Mouse (Mus musculus) thymus, postnatal 10 days (tissue): Measurements from ENCODE around the gene 1810013L24Rik.
"Not testable (repeated sequence)": the region's sequence is repeated elsewhere in the genome, so short reads cannot be mapped to it uniquely, and the experiment has no call there.

Experiments
- DNase-seq, 2 experiments: peaks; one replicate each; pipeline ENCODE4 v3.0.0; 2021; ENCODE audit warnings: low spot score in 2 of 2

The 1810013L24Rik gene

GRCm38 (mm10) chr16:8836876-8837275 lies 7.0 kb downstream of the 1810013L24Rik start:
- DNase-seq = no peak

DNA sequence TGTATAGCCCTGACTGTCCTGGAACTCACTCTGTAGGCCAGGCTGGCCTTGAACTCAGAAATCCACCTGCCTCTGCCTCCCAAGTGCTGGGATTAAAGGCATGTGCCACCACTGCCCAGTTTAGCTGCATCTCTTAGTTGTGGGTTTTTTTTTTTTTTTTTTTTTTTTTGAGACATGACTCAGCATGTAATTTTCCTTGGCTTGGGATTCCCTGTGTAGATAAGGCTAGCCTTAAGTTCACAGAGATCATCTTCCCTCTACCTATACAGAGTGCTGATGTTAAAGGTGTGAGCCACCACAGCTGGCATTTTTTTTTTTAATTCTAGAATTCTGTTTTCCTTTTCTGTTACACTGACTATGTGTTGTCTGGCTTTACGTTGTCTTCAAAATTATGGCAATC lies 7.7 kb downstream of the 1810013L24Rik start:
- no peak for DNase-seq

DNA sequence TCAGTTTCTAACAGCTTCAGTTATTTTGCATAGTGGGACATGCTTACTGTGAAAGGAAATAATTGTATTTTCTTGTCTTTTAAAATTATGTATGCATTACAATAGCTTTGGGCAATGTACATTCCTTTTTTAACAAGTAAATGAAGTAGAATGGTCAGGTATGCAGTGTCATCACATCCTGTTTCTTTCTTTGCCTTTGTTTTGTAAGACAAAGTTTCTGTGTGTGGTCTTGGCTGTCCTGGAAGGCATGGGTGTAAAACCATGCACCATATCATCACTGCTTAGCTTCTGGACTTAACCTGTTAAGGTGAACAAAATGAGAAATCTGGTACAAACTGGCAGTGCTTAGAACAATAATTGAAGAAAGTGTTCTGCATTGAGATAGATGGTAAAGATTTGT lies 9.0 kb downstream of the 1810013L24Rik start:
- DNase-seq = no peak

- DNase-seq = no peak
Observed at GRCm38 (mm10) chr16:8840557-8840956, 10.7 kb downstream of the 1810013L24Rik start.

DNA sequence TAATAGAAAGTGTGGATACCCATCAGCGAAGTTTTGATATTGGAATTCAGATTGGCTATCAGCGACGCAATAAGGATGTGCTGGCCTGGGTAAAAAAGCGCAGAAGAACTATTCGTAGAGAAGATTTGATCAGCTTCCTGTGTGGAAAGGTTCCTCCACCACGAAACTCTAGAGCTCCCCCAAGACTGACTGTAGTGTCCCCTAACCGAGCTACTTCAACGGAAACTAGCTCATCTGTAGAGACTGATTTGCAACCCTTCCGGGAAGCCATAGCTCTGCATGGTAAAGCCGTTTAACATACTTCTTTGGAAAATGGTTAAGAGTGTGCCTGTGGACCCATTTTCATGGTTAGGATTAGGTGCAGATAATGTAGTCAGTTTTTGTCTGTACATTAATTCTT lies 13.1 kb downstream of the 1810013L24Rik start:
- no peak for DNase-seq

- DNase-seq = no peak
Observed at GRCm38 (mm10) chr16:8843580-8844175, 13.8 kb downstream of the 1810013L24Rik start.

DNA sequence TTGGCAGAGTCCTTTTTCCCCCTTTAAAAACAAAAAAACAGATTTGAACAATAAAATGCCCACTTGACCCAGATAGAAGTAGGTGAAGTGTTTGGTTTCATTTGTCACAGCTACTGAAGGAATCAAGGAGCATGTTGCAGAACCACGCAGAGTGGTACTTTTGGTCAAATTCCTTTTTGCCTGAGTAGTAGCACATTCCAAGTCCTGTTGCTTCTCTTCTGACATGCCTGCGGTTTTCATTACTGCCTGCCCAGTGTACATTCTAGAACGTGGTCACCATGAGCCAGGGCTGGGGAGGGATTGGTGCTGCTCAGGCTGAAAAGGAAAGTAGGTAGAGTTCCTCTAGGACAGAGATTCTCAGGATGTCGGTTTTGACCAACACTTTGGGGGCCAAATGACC lies 16.1 kb downstream of the 1810013L24Rik start:
- DNase-seq = no peak

- DNase-seq = no peak
Observed at GRCm38 (mm10) chr16:8848309-8849068, 18.6 kb downstream of the 1810013L24Rik start.

DNA sequence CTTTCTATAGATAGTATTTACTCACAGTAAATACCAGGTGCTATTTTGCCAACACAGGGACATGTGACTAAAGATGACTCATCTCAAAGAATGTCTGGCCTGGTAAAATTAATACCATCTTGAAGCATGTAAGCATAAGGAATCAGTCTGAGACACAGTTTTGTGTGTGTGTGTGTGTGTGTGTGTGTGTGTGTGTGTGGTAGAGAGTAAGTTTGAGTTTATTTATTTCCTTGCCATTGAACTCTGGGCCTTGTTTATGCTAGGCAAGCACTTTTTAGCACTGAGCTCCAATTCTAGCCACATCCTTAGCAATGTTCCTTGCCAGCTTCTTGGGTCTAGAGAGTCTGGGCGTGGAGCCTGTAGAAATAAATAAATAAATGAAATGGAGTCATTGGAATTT lies 20.0 kb downstream of the 1810013L24Rik start:
- DNase-seq = no peak

DNA sequence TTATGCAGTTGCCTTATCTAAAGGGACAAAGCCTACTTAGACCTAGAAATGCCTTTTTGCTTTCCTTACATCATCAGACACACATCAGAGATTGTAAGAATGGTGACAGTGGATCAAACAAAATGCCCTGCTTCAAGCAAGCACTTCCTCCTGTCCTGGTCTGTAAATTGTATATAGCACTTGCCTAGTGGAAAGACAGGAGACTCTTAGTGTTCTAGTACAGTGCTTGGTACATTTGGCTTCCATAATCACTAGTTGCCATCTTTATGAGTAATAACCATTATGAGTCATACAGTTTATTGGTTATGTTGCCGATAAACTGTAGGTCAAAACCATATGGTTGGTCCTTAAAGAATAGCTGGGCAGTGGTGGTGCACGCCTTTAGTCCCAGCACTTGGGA lies 25.2 kb downstream of the 1810013L24Rik start:
- DNase-seq = no peak

DNA sequence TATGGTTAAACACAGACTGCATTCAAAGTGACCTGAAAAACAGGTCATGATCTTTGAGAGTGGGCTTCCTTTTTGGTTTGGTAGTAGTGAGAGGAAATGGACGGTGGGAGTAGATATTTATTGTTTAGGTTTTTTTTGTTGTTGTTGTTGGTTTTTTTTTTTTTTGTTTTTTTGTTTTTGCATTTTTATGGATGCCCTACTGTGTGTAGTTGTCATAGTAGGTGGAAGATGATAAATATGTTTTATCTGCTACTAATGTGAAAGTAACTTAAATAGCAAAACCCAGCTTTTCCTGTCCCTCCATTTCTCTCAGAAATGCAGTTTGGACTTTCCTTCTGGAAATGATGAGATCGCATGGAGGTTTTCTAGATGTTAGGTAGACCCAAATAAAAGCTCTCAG lies 26.9 kb downstream of the 1810013L24Rik start:
- no peak for DNase-seq

GRCm38 (mm10) chr16:8862336-8862987 lies 32.6 kb downstream of the 1810013L24Rik start:
- DNase-seq = no peak

- no peak for DNase-seq
Observed at GRCm38 (mm10) chr16:8864223-8864631, 34.3 kb downstream of the 1810013L24Rik start.

DNA sequence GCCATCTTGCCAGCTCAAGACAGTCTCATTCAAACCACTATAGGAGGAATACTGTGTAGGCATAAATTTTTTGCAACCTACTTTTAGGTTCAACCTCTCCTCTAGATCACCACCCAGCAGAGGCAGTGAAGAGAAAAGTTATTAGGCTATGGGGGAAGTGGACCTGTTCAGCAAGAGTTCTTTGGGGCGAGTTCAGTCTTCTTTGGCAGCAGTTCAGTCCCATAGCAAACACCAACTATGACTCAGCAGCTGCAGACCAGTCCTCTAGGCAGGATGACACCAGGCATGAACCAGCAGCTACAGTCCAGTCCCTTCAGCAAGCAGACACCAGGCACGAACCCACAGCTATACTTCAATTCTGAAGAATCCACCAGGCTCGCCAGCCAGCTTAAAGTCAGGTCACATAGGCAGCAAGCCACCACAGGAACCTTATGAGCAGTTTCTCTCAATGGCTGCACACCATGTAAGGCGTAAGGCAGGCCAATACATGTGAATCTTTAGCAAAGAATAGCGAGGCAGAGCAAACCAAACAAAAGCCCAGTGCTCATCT lies 37.6 kb downstream of the 1810013L24Rik start:
- DNase-seq = no peak

DNA sequence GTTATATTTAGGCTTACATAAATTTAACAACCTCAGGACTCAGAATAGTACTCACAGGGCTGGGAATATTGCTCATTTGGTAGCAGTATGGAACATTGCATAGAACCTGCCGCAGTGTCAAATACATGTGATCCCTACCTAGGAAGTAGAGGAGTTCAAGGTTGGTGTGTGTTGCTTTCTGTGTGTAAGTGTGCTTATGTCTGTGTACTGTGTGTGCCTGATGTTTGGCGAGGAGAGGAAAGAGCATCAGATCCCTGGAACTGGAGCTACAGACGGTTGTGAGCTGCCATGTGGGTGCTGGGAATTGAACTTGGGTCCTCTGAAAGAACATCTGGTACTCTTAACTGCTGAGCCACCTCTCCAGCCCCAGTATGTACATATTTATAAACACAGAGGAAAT lies 38.6 kb downstream of the 1810013L24Rik start:
- no peak for DNase-seq

DNA sequence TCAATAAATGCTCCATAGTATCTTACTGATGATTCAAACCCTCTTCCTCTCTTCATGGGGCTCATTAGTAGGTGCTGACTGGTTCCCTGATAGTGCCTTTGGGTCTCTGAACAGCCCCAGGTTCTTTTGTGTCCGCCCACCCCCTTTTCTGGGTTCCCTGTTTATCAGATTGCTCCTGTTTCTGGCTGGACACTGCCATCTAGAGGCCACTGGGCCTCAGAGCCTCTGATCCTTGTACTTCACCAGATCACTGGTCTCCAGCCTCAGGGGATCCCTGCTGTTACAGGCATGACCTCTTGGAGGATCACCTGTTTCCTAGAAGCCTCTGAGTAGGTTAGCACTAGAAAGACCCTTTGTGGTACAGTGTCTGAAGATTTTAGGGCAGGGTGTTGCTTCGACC lies 39.8 kb downstream of the 1810013L24Rik start:
- DNase-seq = peak; percentile 10 to 63

- DNase-seq = no peak
Observed at GRCm38 (mm10) chr16:8871376-8871775, 41.5 kb downstream of the 1810013L24Rik start.

DNA sequence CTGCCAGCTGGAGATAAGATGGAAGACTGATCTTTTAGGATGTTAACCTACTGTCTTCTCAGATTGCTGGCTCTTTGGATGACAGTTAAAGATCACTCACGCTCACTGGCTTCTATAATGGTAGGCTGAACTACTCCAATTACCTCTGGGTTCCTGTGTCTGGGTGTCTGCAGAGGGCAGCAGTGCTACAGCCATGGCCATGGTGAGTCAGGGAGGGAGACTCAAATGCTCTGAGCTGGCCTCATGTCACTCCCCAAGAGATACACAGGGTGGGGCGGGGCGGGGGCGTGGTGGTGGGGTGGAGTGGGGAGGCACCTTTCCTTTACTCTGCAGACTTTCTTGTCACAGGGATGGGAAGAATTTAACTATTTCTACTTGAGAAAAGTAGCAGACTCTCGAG lies 42.1 kb downstream of the 1810013L24Rik start:
- DNase-seq = no peak

DNA sequence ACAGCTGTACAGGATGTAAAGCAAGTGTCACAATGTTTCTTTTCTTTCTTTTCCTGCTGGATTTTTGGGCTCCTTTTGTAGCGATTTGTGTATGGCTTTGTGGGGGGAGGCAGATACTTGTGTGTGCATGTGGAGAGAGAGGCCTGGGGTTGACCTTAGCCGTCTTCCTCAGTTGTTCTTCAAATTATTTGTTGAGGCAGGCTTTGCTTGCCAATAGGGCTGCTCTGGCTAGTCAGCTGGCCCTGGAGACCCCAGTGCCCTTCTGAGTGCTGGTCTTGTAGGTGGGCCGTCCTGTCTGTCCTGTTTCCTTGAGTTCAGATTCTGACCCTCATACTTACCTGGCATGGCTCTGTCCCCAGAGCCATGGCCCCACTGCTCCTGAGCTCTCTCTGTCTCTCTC lies 42.6 kb downstream of the 1810013L24Rik start:
- DNase-seq = no peak

DNA sequence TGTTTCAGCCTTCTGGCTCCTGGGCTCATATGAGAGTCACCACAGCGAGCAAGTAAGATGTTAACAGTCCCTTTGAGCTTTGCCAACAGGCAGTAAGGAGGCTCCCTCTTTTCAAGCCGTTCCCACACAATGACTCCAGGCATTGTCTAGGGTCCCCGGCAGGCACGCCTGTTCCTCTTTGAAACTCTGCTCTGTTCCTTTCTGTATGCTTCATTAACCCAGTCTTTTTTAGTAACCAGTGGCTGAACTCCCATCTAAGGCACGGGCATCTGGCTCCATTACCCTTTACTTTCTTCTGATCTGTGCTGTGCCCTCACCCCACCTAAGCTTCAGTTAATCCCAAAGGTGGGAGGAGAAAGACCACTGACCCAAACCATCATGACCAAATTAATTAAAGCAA lies 50.2 kb downstream of the 1810013L24Rik start:
- no peak for DNase-seq

- peak; percentile 31 to 80 for DNase-seq
Observed at GRCm38 (mm10) chr16:8883674-8884241, 53.9 kb downstream of the 1810013L24Rik start.

DNA sequence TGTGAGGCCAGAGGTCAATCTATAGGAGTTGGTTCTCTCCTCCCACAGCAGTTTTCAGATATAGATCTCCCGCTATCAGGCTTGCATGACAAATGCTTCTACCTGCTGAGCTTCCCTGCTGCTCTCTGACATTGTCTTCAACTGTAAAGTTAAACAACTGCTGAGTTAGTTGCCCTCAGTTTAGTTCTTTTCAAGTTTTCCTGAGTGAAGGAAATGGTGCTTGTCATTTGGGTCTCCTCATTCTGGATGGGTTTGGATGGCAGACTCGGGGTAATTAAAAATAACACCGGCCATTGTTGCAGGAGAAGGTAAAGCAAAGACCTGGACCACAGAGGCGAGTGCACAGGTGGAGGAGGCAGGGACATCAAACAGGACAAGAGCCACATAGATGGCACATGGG lies 64.3 kb downstream of the 1810013L24Rik start:
- not testable (repeated sequence) for DNase-seq
